Comparison of ENCODE assay signal across 15 mouse cellular contexts in the genomic region with DNA sequence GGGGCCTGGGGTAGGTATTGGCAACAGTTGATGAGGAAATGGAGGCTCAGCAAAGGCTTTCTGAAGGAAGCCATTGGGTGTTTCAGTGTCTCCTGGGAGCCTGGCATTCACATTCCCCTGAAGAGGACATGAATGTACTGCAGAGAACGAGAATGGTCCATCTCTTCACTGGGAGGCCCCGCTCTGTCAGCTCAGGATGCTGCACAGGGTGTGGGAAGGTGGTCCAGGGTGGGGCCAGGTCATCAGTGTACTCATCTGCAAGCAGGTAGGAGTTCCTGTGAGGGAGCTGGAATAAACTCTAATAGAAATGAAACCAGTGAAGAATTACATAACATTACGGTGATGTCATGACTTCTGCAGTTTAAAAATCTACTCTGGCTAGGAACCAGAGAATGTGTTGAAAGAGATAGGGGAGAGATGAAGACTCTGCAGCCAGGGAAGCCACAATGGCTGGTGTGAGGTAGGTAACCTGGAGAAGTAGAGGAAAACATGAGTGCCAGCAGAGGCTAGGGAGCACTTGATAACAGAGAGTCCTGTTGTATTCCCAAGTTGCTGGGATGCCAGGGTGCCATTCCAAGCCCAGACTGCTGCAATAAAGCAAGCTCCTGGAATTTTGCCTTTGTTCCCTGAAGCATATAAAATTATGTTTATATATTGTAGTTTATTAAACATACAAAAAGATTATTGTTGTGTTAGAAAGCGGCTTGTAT. TPM values are rescaled to one million over a fixed set of nuclear protein-coding genes. Genes with fewer than 3 reads are reported as not detected.
DNase-seq lines count a peak whose midpoint lies in the region; ATAC-seq and TF ChIP-seq lines count a peak whose summit lies in the region.
"Had no signal": no experiment of that assay in that cellular context is flagged by ENCODE, and none has a peak within 500 bp of the region (broad histone marks: within the 10 kb centered on the region; RNA-seq: fewer than 3 reads in every experiment).

No protein-coding gene starts in this region.

- H3K27ac ChIP-seq in forebrain, embryonic 13.5 days, result no peak overlapping the region
- H3K27ac ChIP-seq in forebrain, embryonic 11.5 days (ENCODE audit: low read depth, low read length), result no peak overlapping the region
- no peak overlapping the region for H3K27ac ChIP-seq in CH12.LX (ENCODE audit: insufficient read depth, low read depth)
- no peak overlapping the region for H3K27ac ChIP-seq in embryonic facial prominence, embryonic 10.5 days (replicated peaks)
- H3K27ac ChIP-seq: embryonic facial prominence, embryonic 12.5 days; gastrocnemius, adult 2 months; limb, embryonic 13.5 days had no signal

- H3K27me3 ChIP-seq in forebrain, embryonic 13.5 days, result peaks cover 5% of the 10 kb centered on the region; the same call in 1 of the 2 replicates
- no peaks in the 10 kb centered on the region for H3K27me3 ChIP-seq in forebrain, embryonic 11.5 days (ENCODE audit: control insufficient read depth, insufficient read depth, low read length)
- no peaks in the 10 kb centered on the region for H3K27me3 ChIP-seq in CH12.LX (replicated peaks)
- peaks cover 9% of the 10 kb centered on the region; the same call in 1 of the 2 replicates for H3K27me3 ChIP-seq in embryonic facial prominence, embryonic 10.5 days (replicated peaks; ENCODE audit: low read depth, poor library complexity, severe bottlenecking)

- H3K9ac ChIP-seq in forebrain, embryonic 13.5 days, result no peak overlapping the region
- no peak overlapping the region for H3K9ac ChIP-seq in forebrain, embryonic 11.5 days (ENCODE audit: low read length)
- no peak overlapping the region for H3K9ac ChIP-seq in CH12.LX (ENCODE audit: insufficient read depth, low read depth)
- H3K9ac ChIP-seq: embryonic facial prominence, embryonic 12.5 days; limb, embryonic 13.5 days had no signal

- no peak for TF ChIP-seq EP300 in CH12.LX (IDR thresholded peaks at IDR 0.05; ENCODE audit: low read length)

- peaks cover 2% of the 10 kb centered on the region; the same call in 1 of the 2 replicates for H3K4me1 ChIP-seq in forebrain, embryonic 13.5 days
- H3K4me1 ChIP-seq in forebrain, embryonic 11.5 days (replicated peaks; ENCODE audit: control insufficient read depth, insufficient read depth, low read length), result no peaks in the 10 kb centered on the region; the same call in 1 of the 2 replicates
- H3K4me1 ChIP-seq in CH12.LX (ENCODE audit: control insufficient read depth in 1 of 2, insufficient read depth in 2 of 2), result peaks cover 0 to 4% of the 10 kb centered on the region in 2 experiments; a peak in 2 of 4 replicates
- peaks cover 5% of the 10 kb centered on the region; the same call in 1 of the 2 replicates for H3K4me1 ChIP-seq in embryonic facial prominence, embryonic 10.5 days
- H3K4me1 ChIP-seq: embryonic facial prominence, embryonic 12.5 days had no signal

- no peak for TF ChIP-seq POLR2A in CH12.LX (IDR thresholded peaks at IDR 0.05; ENCODE audit: low read depth, low read length)

- no peak for DNase-seq in forebrain, embryonic 11.5 days (ENCODE audit: low spot score)
- peak; percentile 7 to 8 for DNase-seq in layer of hippocampus, adult 8-10 months (ENCODE audit: low spot score in 2 of 2)
- DNase-seq in layer of hippocampus, postnatal 36 days, result no peak
- no peak for DNase-seq in CH12.LX (ENCODE audit: extremely low read depth)
- DNase-seq in lung, postnatal 36 days, result peak; percentile 21
- no peak for DNase-seq in embryonic facial prominence, embryonic 10.5 days (ENCODE audit: low spot score)
- DNase-seq: gastrocnemius, adult 2 months had no signal

- no peaks in the 10 kb centered on the region for H3K36me3 ChIP-seq in forebrain, embryonic 13.5 days (ENCODE audit: poor library complexity, severe bottlenecking)
- H3K36me3 ChIP-seq in forebrain, embryonic 11.5 days (ENCODE audit: control insufficient read depth, insufficient read depth, low read length), result no peaks in the 10 kb centered on the region
- no peaks in the 10 kb centered on the region for H3K36me3 ChIP-seq in CH12.LX (replicated peaks in 1 of 2; ENCODE audit: control insufficient read depth in 1 of 2, insufficient read depth in 1 of 2, low read length in 1 of 2)
- H3K36me3 ChIP-seq in embryonic facial prominence, embryonic 10.5 days (replicated peaks), result no peaks in the 10 kb centered on the region
- H3K36me3 ChIP-seq: embryonic facial prominence, embryonic 12.5 days; limb, embryonic 13.5 days had no signal

- in situ Hi-C loops in CH12.LX (cut with MboI; ENCODE audit: low pct_ligation_motif_present, low pct_unique_long_range_greater_than_20kb, low sequenced_read_pairs), result no loop called here

- ATAC-seq in forebrain, embryonic 13.5 days, result peak; percentile 26; the same call in 1 of the 2 replicates
- no peak for ATAC-seq in forebrain, embryonic 11.5 days (replicated peaks; ENCODE audit: low FRiP score)
- ATAC-seq in erythroblast, adult 5-6 weeks (replicated peaks; ENCODE audit: low FRiP score, poor library complexity, severe bottlenecking), result no peak
- ATAC-seq: inflammation-experienced regulatory T-cells, adult 6 months had no signal

- H3K79me2 ChIP-seq in CH12.LX (replicated peaks; ENCODE audit: control insufficient read depth, extremely low read depth, insufficient read depth, poor library complexity, severe bottlenecking), result no peaks in the 10 kb centered on the region

- H3K9me3 ChIP-seq in forebrain, embryonic 13.5 days (replicated peaks), result no peaks in the 10 kb centered on the region
- H3K9me3 ChIP-seq in forebrain, embryonic 11.5 days (ENCODE audit: control insufficient read depth, low read length), result no peaks in the 10 kb centered on the region
- no peaks in the 10 kb centered on the region for H3K9me3 ChIP-seq in CH12.LX (replicated peaks; ENCODE audit: low read length)
- H3K9me3 ChIP-seq in embryonic facial prominence, embryonic 10.5 days, result no peaks in the 10 kb centered on the region
- H3K9me3 ChIP-seq: embryonic facial prominence, embryonic 12.5 days; limb, embryonic 13.5 days; megakaryocyte, embryonic 14.5 days had no signal

- dilution Hi-C loops in CH12.LX (cut with MboI; ENCODE audit: extremely low pct_ligation_motif_present, extremely low pct_unique_long_range_greater_than_20kb, low sequenced_read_pairs), result no loop called here

- 89% methylated on average over 4 of the region's 4 CpGs for WGBS in forebrain, embryonic 13.5 days
- 93% methylated on average over 4 of the region's 4 CpGs for WGBS in forebrain, embryonic 11.5 days
- 90% methylated on average over 4 of the region's 4 CpGs for WGBS in embryonic facial prominence, embryonic 10.5 days

- peak overlapping the region; percentile 24; the same call in 1 of the 2 replicates for H3K4me2 ChIP-seq in forebrain, embryonic 13.5 days
- H3K4me2 ChIP-seq in forebrain, embryonic 11.5 days (ENCODE audit: low read depth, low read length, severe bottlenecking), result no peak overlapping the region
- peak overlapping the region; percentile 69 for H3K4me2 ChIP-seq in CH12.LX (ENCODE audit: insufficient read depth, low read depth, poor library complexity, severe bottlenecking)
- H3K4me2 ChIP-seq: embryonic facial prominence, embryonic 12.5 days; limb, embryonic 13.5 days had no signal

- TF ChIP-seq CTCF in CH12.LX (conservative IDR thresholded peaks at IDR 0.05 in 1 of 2, IDR thresholded peaks at IDR 0.05 in 1 of 2; ENCODE audit: low read depth in 2 of 2, low read length in 2 of 2), result no peak

- TF ChIP-seq RAD21 in CH12.LX (IDR thresholded peaks at IDR 0.05; ENCODE audit: low read depth, low read length), result no peak

- H3K4me3 ChIP-seq in forebrain, embryonic 13.5 days, result no peak overlapping the region
- no peak overlapping the region for H3K4me3 ChIP-seq in forebrain, embryonic 11.5 days (ENCODE audit: low read depth, low read length)
- H3K4me3 ChIP-seq in CH12.LX (replicated peaks in 1 of 3; ENCODE audit: low read depth in 2 of 3, low read length in 2 of 3, poor library complexity in 1 of 3), result no peak overlapping the region
- H3K4me3 ChIP-seq in embryonic facial prominence, embryonic 10.5 days, result no peak overlapping the region
- H3K4me3 ChIP-seq: embryonic facial prominence, embryonic 12.5 days; gastrocnemius, adult 2 months; limb, embryonic 13.5 days; megakaryocyte, embryonic 14.5 days had no signal

TF ChIP-seq in CH12.LX, 34 proteins besides CTCF, POLR2A, EP300 and RAD21 (continues in another document):
- TF ChIP-seq MXI1 (IDR thresholded peaks at IDR 0.05; ENCODE audit: low read depth, low read length) (no peak), MAZ (IDR thresholded peaks at IDR 0.05; ENCODE audit: low read depth, low read length) (no peak), MEF2A (IDR thresholded peaks at IDR 0.05; ENCODE audit: borderline replicate concordance, low read depth, low read length) (no peak), MAFK (IDR thresholded peaks at IDR 0.05; ENCODE audit: insufficient replicate concordance, low read length) (no peak), ZMIZ1 (IDR thresholded peaks at IDR 0.05; ENCODE audit: low read depth, low read length) (no peak), USF1 (IDR thresholded peaks at IDR 0.05; ENCODE audit: low read depth, low read length) (no peak), RCOR1 (conservative IDR thresholded peaks at IDR 0.05; ENCODE audit: low read depth, low read length) (no peak), CHD1 (IDR thresholded peaks at IDR 0.05; ENCODE audit: low read depth, low read length) (no peak), JUN (IDR thresholded peaks at IDR 0.05; ENCODE audit: insufficient read depth, low read depth, low read length) (no peak), ZNF384 (IDR thresholded peaks at IDR 0.05; ENCODE audit: low read depth, low read length) (no peak), HCFC1 (IDR thresholded peaks at IDR 0.05; ENCODE audit: low read depth, low read length) (no peak), NRF1 (IDR thresholded peaks at IDR 0.05; ENCODE audit: low read depth, low read length) (no peak), E2F4 (IDR thresholded peaks at IDR 0.05; ENCODE audit: insufficient replicate concordance, low read depth, low read length) (no peak), ZKSCAN1 (IDR thresholded peaks at IDR 0.05; ENCODE audit: borderline replicate concordance, low read depth, low read length) (no peak), SIN3A (IDR thresholded peaks at IDR 0.05; ENCODE audit: low read length) (no peak), TBP (conservative IDR thresholded peaks at IDR 0.05; ENCODE audit: low read depth, low read length) (no peak)

RNA-seq across cellular contexts. Expression of gene Nme8, which starts 3.3 kb away (rescaled TPM):
- polyA plus RNA-seq in forebrain, embryonic 13.5 days (2015; fragmentation: Nextera tagmentation; extraction: Ambion mirVana), result 0.17 TPM in 1 of 2 replicates, not detected in the other
- not detected in 2 replicates for polyA plus RNA-seq in forebrain, embryonic 11.5 days (2014; fragmentation: Nextera tagmentation; extraction: Ambion mirVana)
- not detected for total RNA-seq in layer of hippocampus, adult 8-10 months (2022)
- not detected for total RNA-seq in layer of hippocampus, postnatal 36 days (2021)
- total RNA-seq in CH12.LX (2012; rRNA removed) (not detected in 2 replicates), CH12.LX (2014; rRNA removed) (not detected in 2 replicates)
- polyA plus RNA-seq in CH12.LX (2012; ENCODE audit: insufficient read length, low read depth), result not detected in 2 replicates
- polyA plus RNA-seq in embryonic facial prominence, embryonic 10.5 days (2016; fragmentation: Nextera tagmentation; extraction: Ambion mirVana), result not detected in 2 replicates
- not detected in 2 replicates for total RNA-seq in erythroblast, adult 5-6 weeks (2015; ENCODE audit: low replicate concordance)
- not detected in 2 replicates for total RNA-seq in erythroblast, adult 5-6 weeks (2017; ENCODE audit: low replicate concordance)
- total RNA-seq: gastrocnemius, adult 2 months had no signal
- polyA plus RNA-seq: C2C12; embryonic facial prominence, embryonic 12.5 days; inflammation-experienced regulatory T-cells, adult 6 months; large intestine, adult 2 months; limb, embryonic 13.5 days had no signal

Comparison
In these comparisons a context has a peak if more than half of its experiments do, and no peak if none do; other contexts are left out.
1. DNase-seq: peak in layer of hippocampus, adult 8-10 months (2 of 2) and lung, postnatal 36 days (single experiment); none in forebrain, embryonic 11.5 days (single experiment), layer of hippocampus, postnatal 36 days (0 of 2), CH12.LX (single experiment) and embryonic facial prominence, embryonic 10.5 days (single experiment).